Mouse (Mus musculus) T-helper 2 cell (primary cell): ENCODE results near the gene Stx19.

Experiments
- in situ Hi-C: fragments of 300-600 bp; cut with MboI, MseI; formaldehyde crosslinking; loops from one replicate; pipeline ENCODE4 v1.15.1; 2025; ENCODE audit warnings: high pct_unique_total_duplicates

The Stx19 gene

GRCm38 (mm10) chr16:62814491-62814890, at the start of gene Stx19:
Stx19 (plus strand) TSS chr16:62814676.
- in situ Hi-C loops = no loop called here

DNA sequence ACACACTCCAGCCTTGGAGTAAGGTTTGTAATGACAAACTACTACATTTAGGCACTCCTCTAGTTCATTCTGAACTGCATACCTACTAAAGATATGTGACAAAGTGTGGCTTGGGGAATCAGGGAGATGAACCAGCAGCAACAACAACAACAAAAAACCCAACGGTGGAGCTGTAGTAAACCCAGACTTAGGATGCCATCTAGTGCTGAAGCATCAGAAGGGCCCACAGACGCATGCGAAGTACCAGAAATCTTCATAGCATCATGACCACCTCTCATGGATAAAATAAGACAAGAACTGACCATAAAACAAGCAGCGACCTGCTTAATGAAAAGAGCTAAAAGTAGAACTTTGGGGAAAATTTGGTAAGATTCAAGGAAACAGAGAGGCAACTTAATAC, 41.0 kb upstream of the Stx19 start:
- in situ Hi-C loops = no loop called here

DNA sequence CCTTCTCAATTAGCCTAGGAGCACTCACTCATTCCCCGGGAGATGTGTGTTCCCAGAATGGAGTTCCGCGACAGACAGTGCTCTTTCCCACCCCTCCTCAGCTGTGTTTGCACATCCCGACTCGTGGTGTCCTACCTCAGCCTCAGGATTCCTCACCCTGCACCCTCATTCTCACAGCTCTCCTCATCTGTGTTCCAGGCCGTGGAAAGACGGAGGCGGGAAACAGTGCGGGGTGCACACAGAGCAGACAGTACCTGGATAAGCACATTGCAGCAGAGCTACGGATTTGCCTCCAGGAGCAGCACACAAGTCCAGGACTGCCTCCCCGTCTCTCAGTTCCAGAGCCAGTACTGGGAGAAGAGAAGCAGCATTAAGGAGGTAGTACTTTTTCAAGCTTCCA, 38.4 kb upstream of the Stx19 start:
- in situ Hi-C loops = no loop called here

DNA sequence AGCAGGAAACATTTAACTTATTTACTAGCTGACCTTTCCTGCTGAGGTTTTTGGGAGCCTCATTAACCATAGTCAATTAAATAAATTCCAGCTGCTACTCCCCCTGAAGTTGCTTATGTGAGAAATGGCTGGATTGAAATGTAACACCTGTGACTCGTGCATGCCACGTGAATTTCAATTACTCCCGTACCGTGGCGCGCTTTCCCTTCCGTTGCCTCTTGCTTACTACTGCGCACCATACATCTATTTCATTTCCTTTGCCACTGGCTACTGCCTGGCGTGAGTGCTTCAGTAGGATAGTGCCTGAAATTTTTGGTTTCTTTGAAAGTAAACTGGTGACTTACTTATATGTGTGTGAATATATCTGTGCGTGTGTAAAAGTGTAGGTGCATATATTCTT, 36.2 kb upstream of the Stx19 start:
- in situ Hi-C loops = no loop called here

DNA sequence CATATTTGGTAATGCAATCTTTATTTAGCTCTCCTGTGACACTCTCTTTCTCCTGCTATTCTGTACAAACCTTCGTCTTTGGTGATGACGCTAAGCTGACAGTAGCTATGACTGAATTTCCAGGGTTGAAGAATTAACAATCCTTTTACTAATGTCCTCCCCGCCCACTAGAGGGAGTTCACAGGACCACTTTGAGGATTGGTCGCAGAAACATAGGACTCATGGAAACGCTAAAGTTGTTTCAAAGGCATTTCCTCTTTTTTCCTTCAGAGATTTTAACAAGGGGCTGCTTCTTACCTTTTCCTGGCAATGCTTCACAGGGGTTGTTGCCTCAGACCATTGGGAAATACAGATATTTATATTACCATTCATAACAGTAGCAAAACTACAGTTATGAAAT, 32.2 kb upstream of the Stx19 start:
- in situ Hi-C loops = no loop called here

- in situ Hi-C loops = no loop called here
These were observed 27.7 kb upstream of the Stx19 start, which contains the start of gene Nsun3 for GRCm38 (mm10) chr16:62786621-62787331. Nsun3 (minus strand) TSS chr16:62786818.

GRCm38 (mm10) chr16:62796608-62797007, 17.9 kb upstream of the Stx19 start:
- in situ Hi-C loops = no loop called here

DNA sequence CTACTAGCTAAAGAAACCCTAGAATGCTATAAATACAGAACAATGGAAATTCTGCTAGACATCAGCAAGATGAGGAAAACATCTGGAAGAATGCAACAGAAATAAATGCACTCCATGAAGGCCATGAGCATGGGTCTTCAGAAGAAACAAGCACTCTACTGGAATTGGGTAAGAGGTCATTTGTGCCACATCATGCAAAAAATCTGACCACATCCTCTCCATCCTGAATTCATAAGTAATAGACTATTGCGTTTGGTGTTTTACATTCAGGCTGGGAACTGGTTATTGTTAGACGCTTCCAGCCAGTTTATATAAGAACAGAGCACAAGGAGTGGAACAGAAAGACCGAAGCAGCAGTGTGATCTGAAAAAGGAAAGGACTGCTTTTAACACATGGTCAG, 15.7 kb upstream of the Stx19 start:
- in situ Hi-C loops = no loop called here

DNA sequence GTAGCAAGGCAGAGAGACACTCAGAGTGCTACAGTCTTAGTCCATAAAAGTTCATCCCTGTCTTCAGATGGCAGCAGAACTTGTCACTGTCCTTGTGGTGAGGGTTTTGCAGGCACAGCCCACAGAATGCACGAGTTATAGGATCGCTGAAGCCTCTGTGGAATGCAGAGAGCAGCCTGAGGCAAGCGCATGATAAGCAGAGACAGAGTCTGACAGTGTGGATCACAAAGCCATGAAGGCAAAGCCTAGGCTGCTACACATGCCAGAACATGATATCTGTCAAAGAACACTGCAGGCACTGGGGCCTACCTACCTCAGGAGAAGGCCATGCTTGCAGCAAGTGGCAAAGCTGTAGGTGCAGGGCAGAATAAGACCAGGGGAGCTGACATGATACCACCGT, 15.1 kb upstream of the Stx19 start:
- in situ Hi-C loops = no loop called here

DNA sequence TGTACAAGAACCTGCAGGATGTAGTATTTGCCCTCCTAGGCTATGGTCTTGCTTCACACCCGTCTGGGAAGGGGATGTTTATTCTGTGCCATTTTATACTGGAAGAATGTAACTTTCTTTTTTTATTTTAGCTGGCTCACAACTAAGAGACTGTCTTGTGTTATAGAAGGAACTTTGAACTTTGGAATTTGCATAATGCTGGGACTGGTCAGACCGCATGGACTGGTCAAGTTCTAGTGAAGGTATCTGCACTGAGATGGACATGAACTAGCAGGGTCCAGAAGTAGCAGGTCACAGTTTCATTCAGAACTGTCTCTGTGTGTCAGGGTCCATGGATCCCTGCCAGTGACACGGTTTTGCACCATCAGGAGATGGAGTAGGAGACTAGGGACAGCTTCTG, 14.6 kb upstream of the Stx19 start:
- in situ Hi-C loops = no loop called here

DNA sequence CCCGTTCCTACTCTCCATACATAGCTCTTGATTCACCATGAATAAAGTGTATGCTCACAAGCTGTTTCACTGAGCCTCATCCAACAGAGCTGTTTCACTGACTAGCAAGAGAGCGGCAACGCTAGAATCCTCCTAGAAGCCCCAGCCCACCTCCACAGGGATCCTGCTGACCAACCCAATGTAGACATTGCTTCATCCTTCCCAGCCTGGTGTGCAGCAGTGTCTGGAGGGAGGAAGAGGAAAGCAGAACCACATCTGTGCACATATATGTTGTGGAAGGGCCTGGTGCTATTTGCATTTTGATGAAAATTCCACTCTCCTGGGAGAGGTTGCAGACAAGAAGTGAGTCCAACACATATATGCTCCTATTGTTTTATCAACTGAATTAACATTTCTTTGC, 9.9 kb upstream of the Stx19 start:
- in situ Hi-C loops = no loop called here

DNA sequence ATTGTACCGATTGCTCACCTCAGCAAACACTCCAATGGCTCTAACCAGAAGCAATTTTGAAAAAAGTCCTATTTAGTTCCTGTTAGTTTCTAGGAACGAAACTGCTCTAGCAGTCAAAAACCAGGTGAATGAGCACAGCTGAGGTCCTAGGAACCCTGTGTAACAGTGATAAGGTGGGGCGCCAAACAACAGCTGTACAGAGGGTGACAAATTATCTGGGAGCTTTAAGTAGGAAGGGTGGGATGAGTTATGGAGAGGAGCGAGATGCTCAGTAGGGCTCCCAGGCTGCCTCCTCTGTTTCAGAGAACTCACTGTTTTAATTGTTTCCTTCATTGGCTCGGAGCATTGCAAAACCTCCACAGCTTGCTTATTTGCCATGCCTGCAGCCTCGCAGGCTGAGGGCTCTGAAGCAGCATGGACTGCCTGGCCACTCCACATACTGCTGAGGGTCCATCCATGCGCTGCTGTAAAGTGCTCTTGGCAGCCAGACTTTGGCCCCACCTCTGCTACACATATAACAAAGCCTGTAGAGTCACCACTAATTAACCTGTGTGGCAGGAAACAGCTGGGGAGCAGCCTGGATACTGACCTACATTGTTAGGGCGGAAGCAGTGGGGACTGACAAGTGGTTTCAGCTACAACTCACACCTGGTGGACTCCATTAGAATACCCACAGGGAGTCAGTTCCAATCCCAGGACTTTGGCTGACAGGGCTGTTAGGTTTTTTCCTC, 7.1 kb upstream of the Stx19 start:
- in situ Hi-C loops = no loop called here

DNA sequence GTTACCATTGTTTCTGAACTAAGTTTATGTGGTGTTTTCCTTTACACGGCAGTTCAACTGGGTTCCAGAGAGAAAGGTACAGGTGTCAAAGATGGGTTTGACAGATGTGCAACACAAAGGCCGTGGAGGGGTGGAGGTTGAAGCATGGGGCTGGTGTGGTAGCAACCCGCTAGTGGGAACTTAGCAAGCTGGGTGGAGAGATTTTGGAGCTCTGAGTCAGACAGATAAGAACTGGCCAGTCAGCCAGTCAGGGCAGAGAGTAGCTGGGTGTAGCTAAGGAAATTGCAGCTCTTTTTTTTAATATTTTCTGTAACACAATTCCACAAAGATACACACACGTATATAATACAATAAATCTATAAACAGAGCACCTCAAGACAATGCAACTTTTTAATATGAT, 3.6 kb upstream of the Stx19 start:
- in situ Hi-C loops = no loop called here

DNA sequence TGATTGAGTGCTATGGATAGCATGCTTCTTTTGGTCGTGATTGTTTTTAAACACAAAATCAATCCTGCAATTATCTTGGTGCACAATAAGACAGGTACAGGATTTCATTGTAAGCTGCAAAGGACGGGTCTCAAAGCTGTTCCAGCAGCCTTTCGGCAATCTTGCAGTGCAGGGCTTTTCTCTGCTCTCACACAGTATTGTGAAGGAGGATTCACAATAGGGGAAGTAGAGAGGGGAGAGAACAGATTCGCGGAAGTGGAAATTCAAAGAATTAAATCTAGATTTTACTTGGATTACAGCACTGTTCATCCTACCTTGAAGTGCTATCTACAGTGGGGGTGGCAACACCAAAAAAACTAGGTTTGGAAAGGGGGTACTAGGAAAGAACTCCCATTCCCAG, 686 bp upstream of the Stx19 start:
- in situ Hi-C loops = no loop called here

GRCm38 (mm10) chr16:62822472-62822871, 8.0 kb downstream of the Stx19 start:
- in situ Hi-C loops = no loop called here

- in situ Hi-C loops = no loop called here
These were observed 11.9 kb downstream of the Stx19 start for GRCm38 (mm10) chr16:62826156-62827001.

DNA sequence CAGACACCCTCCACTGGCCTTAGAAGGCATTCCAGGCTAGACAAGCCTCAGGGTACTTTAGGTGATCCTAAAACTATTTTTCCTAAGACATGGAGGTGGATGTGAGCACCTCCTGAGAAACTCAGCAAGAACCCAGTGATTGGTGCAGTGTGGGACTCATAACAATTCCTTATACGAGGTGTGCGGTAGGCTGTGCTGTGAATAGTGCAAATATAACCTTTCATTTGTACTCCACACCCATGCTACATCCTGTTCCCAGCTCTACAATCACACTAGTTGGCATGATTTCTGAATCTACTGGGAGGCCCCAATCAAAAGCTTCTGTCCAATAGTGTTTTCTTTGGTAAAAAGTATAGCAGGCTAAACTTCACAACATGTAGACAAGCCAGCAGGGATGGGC, 17.6 kb downstream of the Stx19 start:
- in situ Hi-C loops = no loop called here

DNA sequence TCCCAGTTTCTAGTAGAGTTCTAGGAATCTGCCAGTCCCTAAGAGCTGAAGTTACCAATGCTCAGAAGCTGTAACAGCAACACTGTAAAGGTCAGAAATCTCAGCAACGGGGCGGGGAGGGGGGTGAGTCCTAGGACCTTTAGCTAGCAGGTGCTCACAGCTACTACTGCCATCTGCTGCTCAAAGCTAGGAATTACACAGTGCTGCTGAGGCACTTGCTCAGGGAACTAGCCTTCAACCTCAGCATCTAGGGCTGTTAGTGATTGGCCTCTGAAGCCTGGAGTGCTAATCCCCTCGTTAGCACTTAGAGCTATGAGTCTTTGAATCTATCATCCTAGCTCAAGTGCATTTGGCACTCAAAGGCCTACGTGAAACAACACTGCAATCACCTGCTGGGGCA, 18.0 kb downstream of the Stx19 start:
- in situ Hi-C loops = no loop called here

GRCm38 (mm10) chr16:62834016-62834735, 19.7 kb downstream of the Stx19 start:
- in situ Hi-C loops = no loop called here

GRCm38 (mm10) chr16:62845341-62845740, 30.9 kb downstream of the Stx19 start:
- in situ Hi-C loops = no loop called here

DNA sequence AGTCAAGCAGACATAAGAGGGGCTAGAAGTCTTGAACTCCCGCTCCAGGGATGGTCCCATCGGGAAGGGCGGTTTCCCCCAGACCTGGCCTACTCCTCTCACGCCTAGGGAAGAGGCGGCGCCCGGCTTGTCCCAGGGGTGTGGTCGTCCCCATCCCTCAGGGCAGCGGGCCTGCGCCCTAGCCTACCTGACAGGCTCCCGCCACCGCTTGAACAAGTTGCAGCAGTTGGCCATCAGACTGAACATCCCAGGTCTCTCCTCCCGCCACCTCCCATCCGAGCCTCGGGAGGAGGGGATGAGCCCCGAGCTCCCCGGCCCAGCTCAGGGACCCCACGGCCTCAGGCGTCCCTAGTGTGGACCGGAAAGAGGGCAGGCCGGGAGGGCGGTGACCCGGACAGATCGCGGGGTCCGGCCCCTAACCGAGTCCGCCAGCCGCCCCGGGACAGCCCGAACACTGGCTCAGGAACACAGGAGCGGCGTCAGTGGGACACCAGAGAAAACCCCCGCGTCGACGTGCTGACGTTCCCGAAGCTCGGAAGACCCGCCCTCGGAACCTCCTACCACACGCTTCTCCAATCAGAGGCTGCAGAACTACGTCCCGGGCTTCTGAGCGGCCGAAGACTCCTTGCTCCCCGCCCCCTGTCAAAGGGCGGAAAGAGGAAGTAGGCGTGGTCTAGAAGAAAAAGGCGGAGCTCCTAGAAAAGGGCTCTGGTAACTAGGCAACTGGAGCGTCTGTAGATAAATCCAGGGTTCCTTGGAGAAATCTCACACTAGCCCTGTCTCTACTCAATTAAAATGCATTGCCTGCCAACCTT, 32.2 kb downstream of the Stx19 start, which contains the start of gene Arl13b:
Gene Arl13b, minus strand, starts transcription at position 543 of the 815 bp plus-strand sequence.
- in situ Hi-C loops = no loop called here
